Mouse (Mus musculus) heart, embryonic 11.5 days (tissue): ENCODE data around the gene Gm6377. TPM values are rescaled to one million over a fixed set of nuclear protein-coding genes. Genes with fewer than 3 reads are reported as not detected.

Experiments used
- ATAC-seq: fragments of 200-750 bp; cut with Nextera tagmentation; replicated peaks from 2 replicates; pipeline ENCODE4 v1.8.0; 2017; ENCODE audit warnings: moderate library complexity; ENCODE audit not compliant: insufficient number of reproducible peaks, low FRiP score, low TSS enrichment
- H3K27ac ChIP-seq: fragments of 300-500 bp; sonication (generic); 2 replicates; pipeline ENCODE4 v1.5.1; 2014; ENCODE audit warnings: mild to moderate bottlenecking, low read depth, low read length
- H3K27me3 ChIP-seq: fragments of 300-500 bp; sonication (generic); 2 replicates; pipeline ENCODE4 v1.6.1; 2014; ENCODE audit warnings: mild to moderate bottlenecking, low read length, mixed read lengths; ENCODE audit not compliant: control insufficient read depth, insufficient read depth
- H3K36me3 ChIP-seq: fragments of 300-500 bp; sonication (generic); 2 replicates; pipeline ENCODE4 v1.6.1; 2014; ENCODE audit warnings: mild to moderate bottlenecking, low read length, moderate library complexity, mixed read lengths; ENCODE audit not compliant: control insufficient read depth, insufficient read depth
- H3K4me1 ChIP-seq: fragments of 300-500 bp; sonication (generic); 2 replicates; pipeline ENCODE4 v1.6.1; 2014; ENCODE audit warnings: low read length; ENCODE audit not compliant: control insufficient read depth, insufficient read depth
- H3K4me2 ChIP-seq: fragments of 300-500 bp; sonication (generic); 2 replicates; pipeline ENCODE4 v1.6.1; 2014; ENCODE audit warnings: mild to moderate bottlenecking, moderate library complexity
- H3K4me3 ChIP-seq: fragments of 300-500 bp; sonication (generic); 2 replicates; pipeline ENCODE4 v1.5.1; 2014; ENCODE audit warnings: low read depth, low read length
- H3K9ac ChIP-seq: fragments of 300-500 bp; sonication (generic); 2 replicates; pipeline ENCODE4 v1.6.1; 2014; ENCODE audit warnings: mild to moderate bottlenecking, low read depth, low read length, moderate library complexity
- H3K9me3 ChIP-seq: fragments of 300-500 bp; sonication (generic); replicated peaks from 2 replicates; pipeline ENCODE4 v1.6.1; 2016; ENCODE audit warnings: low read length; ENCODE audit not compliant: control insufficient read depth
- WGBS: fragments of 180-500 bp; shearing (Covaris S2); extraction: QIAGEN DNeasy Blood & Tissue Kit; methylation state at CpG from one replicate; pipeline ENCODE4 v1.1.7; 2014; ENCODE audit not compliant: insufficient replicate concordance; 5-methylcytosine and 5-hydroxymethylcytosine counted together
- polyA plus RNA-seq: library from polyadenylated mRNA; unstranded; fragments of >200 nt; fragmentation: Nextera tagmentation; extraction: Ambion mirVana; gene quantifications from 2 replicates; pipeline ENCODE4 v1.2.1, GENCODE M21; 2014

Gene Gm6377
- 0.11 and 0.38 TPM in 2 replicates for polyA plus RNA-seq

- H3K4me2 ChIP-seq = no peak within 1 kb of the TSS
- ATAC-seq = no peak
- WGBS = 70% methylated on average over 4 of the region's 4 CpGs
These were observed at the start of gene Gm6377 for GRCm38 (mm10) chrX:109196468-109196867. TSS of gene Gm6377 (plus strand) at chrX:109196756.

DNA sequence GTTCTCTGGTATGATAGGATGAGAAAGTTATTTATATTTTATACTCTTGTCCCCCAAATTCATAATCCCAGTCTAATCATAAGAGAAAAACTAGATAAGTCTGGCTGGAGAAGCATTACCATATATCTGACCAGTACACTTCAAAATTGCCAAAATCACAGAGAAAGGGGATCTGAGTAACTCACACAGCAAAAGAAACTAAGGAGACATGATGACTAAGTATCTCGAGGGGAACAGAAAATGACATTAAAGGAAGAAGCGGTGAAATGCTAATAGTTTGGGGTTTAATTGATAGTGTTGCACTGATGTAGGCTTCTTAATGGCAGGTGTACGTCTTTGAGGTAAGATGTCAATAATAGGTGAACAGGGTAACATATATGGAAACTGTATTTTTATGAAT lies 49.4 kb upstream of the Gm6377 start:
- no peaks in the 10 kb centered on the region for H3K4me1 ChIP-seq
- no peaks in the 10 kb centered on the region for H3K9me3 ChIP-seq
- WGBS = 83% methylated on average over 3 of the region's 3 CpGs
- H3K9ac ChIP-seq = no peak overlapping the region
- no peak overlapping the region for H3K4me3 ChIP-seq
- H3K27me3 ChIP-seq = no peaks in the 10 kb centered on the region
- H3K4me2 ChIP-seq = no peak overlapping the region
- no peak for ATAC-seq
- H3K36me3 ChIP-seq = no peaks in the 10 kb centered on the region
- no peak overlapping the region for H3K27ac ChIP-seq

More at GRCm38 (mm10) chrX:109196468-109196867, at the start of gene Gm6377:
- H3K36me3 ChIP-seq = no peaks in the 10 kb centered on the region
- H3K9me3 ChIP-seq = no peaks in the 10 kb centered on the region
- H3K9ac ChIP-seq = no peak within 1 kb of the TSS
- H3K4me1 ChIP-seq = no peaks in the 10 kb centered on the region
- H3K4me3 ChIP-seq = no peak within 1 kb of the TSS
- H3K27me3 ChIP-seq = no peaks in the 10 kb centered on the region
- H3K27ac ChIP-seq = no peak within 1 kb of the TSS

DNA sequence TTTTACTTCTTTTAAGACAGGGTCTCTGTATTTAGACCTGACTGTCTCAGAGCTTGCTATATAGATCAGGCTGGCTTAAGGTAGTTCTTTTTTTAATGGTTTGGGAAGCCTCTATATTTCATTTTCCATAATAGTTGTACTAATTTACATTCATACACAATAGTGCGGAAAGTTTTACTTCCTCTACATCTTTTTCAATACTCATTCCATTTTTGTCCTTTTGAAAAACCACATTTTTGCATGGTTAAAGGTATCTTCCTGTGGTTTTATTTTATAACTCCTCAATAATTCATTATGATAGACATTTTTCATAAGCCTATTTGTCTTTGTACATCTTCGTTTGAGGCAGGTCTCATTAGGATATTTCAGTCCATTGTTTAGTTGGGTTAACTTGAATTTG lies 45.3 kb upstream of the Gm6377 start:
- Histone ChIP-seq H3K4me2 (no peak overlapping the region), H3K27me3 (no peaks in the 10 kb centered on the region), H3K4me1 (no peaks in the 10 kb centered on the region), H3K36me3 (no peaks in the 10 kb centered on the region), H3K4me3 (no peak overlapping the region), H3K9me3 (no peaks in the 10 kb centered on the region), H3K9ac (no peak overlapping the region), H3K27ac (no peak overlapping the region)
- ATAC-seq = no peak
- 90% methylated on average over 2 of the region's 2 CpGs for WGBS

DNA sequence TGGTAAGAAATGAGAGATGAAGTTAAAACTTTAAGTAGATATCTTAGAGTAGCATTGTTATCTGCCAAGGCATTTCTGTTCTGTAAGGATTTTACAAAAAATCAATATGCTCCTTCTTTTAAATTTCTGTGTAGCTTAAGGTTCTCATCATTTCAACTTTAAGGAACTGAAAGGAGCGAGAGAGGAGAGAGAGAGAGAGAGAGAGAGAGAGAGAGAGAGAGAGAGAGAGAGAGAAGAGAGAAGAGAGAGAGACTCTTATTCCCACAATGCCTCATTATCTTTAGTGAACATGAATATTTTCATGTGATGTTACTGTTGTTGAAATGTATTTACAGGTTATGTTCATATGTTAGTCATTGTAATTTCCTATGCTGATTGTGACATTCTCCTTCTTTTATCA lies 36.2 kb upstream of the Gm6377 start:
- Histone ChIP-seq H3K27me3 (no peaks in the 10 kb centered on the region), H3K36me3 (no peaks in the 10 kb centered on the region), H3K4me1 (no peaks in the 10 kb centered on the region), H3K27ac (no peak overlapping the region), H3K9ac (no peak overlapping the region), H3K9me3 (no peaks in the 10 kb centered on the region), H3K4me2 (no peak overlapping the region), H3K4me3 (no peak overlapping the region)
- 78% methylated on average over 1 of the region's 1 CpGs for WGBS
- ATAC-seq = no peak

GRCm38 (mm10) chrX:109160901-109161300 lies 35.7 kb upstream of the Gm6377 start:
- H3K27me3 ChIP-seq = no peaks in the 10 kb centered on the region
- H3K4me3 ChIP-seq = no peak overlapping the region
- no peak overlapping the region for H3K9ac ChIP-seq
- H3K27ac ChIP-seq = no peak overlapping the region
- whole genome bisulfite sequencing = 63% methylated on average over 4 of the region's 4 CpGs
- no peak for ATAC-seq
- no peaks in the 10 kb centered on the region for H3K9me3 ChIP-seq
- H3K4me2 ChIP-seq = no peak overlapping the region
- no peaks in the 10 kb centered on the region for H3K4me1 ChIP-seq
- no peaks in the 10 kb centered on the region for H3K36me3 ChIP-seq

DNA sequence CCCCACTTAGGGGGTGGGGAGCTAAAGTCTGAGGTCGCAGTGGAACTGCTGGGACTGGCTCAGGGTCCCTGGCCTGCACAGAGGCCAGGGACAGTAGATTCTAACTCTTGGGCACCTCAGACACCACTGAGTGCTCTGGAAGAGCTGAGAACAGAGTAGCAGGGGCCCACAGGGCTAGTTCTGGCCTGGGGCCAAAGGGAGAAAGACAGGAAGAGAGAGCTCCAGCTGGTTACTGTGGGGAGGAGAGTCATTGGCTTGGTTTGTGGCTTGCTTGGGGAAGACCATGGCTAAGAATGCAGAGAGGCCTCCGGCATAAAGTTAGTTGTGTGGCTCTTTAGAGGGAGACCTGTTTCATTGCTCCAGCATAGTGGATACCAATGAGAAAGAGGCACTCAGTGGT lies 21.5 kb upstream of the Gm6377 start:
- 0 out of 2 replicates have a peak, but pooled peaks have one; percentile 14 for ATAC-seq
- Histone ChIP-seq H3K27ac (no peak overlapping the region), H3K9ac (no peak overlapping the region), H3K4me1 (no peaks in the 10 kb centered on the region), H3K4me2 (no peak overlapping the region), H3K27me3 (no peaks in the 10 kb centered on the region), H3K9me3 (no peaks in the 10 kb centered on the region), H3K36me3 (no peaks in the 10 kb centered on the region), H3K4me3 (no peak overlapping the region)
- WGBS = 75% methylated on average over 2 of the region's 2 CpGs

DNA sequence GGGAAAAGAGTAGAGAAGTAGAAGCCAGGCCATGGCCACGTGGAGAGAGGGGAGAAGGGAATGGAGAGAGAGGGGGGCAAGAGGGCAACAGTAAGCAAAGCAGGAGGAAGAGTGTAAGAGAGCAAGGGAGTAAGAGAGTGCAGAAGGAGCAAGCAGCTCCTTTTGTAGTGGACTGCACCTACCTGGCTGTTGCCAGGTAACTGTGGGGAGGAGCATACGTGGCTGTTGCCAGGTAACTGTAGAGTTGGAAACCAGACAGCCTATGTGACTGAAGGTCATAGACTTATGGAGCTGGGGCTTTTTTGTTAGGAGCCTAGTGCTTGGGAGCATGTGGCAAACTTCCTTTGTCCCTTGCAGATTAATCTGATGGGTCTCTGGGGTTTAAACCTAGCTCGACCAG lies 21.1 kb upstream of the Gm6377 start:
- Histone ChIP-seq H3K4me3 (no peak overlapping the region), H3K4me1 (no peaks in the 10 kb centered on the region), H3K4me2 (no peak overlapping the region), H3K9me3 (no peaks in the 10 kb centered on the region), H3K27ac (no peak overlapping the region), H3K9ac (no peak overlapping the region), H3K27me3 (no peaks in the 10 kb centered on the region), H3K36me3 (no peaks in the 10 kb centered on the region)
- no peak for ATAC-seq
- WGBS = 50% methylated on average over 3 of the region's 3 CpGs

DNA sequence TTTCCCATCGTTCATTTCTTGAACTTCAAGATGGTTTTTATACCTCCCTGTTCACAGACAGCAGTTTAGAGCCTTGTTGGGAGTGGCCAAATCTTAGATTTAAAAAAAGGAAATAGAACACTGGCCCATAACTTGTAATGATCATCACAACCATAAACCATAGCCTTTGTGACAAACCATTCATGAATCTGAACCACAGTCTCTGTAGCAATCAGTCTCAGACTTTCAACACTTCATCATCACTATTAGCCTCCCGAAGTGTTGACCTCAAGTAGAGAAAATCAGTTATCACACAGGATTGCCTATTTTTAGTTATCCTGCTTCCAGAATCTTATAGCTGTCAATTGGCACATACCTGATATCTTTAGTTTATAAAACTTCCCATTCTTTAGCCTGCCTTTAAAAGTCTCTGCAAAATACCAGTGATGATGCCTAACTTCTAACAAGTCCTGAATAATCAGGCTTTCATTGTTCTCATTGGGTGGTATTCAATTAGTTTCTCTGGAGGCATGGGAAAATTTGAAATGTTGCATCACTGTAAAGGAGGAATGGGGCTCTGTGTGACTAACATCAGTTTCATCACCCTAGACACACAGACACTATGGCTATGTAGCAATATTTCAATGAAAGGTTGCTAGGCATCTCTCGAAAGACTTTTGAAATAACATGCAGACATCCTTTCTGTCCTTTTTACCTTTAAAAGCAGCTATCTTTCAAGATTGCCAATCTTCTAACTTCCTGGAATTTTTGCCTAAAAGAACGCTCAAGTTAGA lies 11.7 kb upstream of the Gm6377 start:
- no peak for ATAC-seq
- WGBS = 59% methylated on average over 4 of the region's 4 CpGs
- H3K4me3 ChIP-seq = no peak overlapping the region
- H3K36me3 ChIP-seq = no peaks in the 10 kb centered on the region
- no peaks in the 10 kb centered on the region for H3K27me3 ChIP-seq
- no peaks in the 10 kb centered on the region for H3K4me1 ChIP-seq
- H3K27ac ChIP-seq = no peak overlapping the region
- H3K4me2 ChIP-seq = no peak overlapping the region
- no peaks in the 10 kb centered on the region for H3K9me3 ChIP-seq
- H3K9ac ChIP-seq = no peak overlapping the region

DNA sequence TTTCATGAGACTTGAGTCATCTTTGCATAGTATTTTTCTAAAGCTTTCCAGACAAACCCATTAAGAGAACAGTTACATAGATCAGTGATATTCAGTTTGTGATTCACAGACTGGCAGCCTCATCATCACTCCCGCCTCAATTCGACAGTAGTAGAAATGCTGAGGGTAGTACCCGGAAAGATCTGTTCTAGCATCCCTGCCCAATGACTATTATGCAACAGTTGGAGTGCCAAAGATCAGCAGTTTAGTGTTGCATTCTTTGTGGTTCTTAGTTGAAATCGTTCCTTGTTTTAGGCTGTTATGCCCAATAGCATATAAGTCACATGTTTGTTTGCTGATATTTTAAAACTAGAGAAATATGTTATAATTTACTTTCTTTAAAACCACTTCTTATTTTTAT lies 6.9 kb upstream of the Gm6377 start:
- no peak overlapping the region for H3K4me3 ChIP-seq
- H3K27me3 ChIP-seq = no peaks in the 10 kb centered on the region
- H3K9me3 ChIP-seq = no peaks in the 10 kb centered on the region
- no peaks in the 10 kb centered on the region for H3K4me1 ChIP-seq
- WGBS = 79% methylated on average over 4 of the region's 4 CpGs
- H3K27ac ChIP-seq = no peak overlapping the region
- no peak overlapping the region for H3K4me2 ChIP-seq
- no peak for ATAC-seq
- H3K9ac ChIP-seq = no peak overlapping the region
- H3K36me3 ChIP-seq = no peaks in the 10 kb centered on the region
